Mouse (Mus musculus) testis, adult 2 months (tissue): ENCODE measurements around the gene Ccdc177. TPM values are rescaled to one million over a fixed set of nuclear protein-coding genes. Genes with fewer than 3 reads are reported as not detected.

Experiments used
- H3K27ac ChIP-seq: fragments of 200-500 bp; 2 replicates; pipeline ENCODE4 v1.5.1; 2012; ENCODE audit warnings: low read depth, low read length; ENCODE audit not compliant: control insufficient read depth, insufficient read depth
- H3K27me3 ChIP-seq: fragments of 200-500 bp; 2 replicates; pipeline ENCODE4 v1.6.1; 2012; ENCODE audit warnings: mild to moderate bottlenecking, low read length, moderate library complexity; ENCODE audit not compliant: control insufficient read depth, insufficient read depth
- H3K36me3 ChIP-seq: fragments of 200-500 bp; 2 replicates; pipeline ENCODE4 v1.6.1; 2012; ENCODE audit warnings: mild to moderate bottlenecking, low read length; ENCODE audit not compliant: control insufficient read depth, insufficient read depth
- H3K4me1 ChIP-seq: fragments of 200-500 bp; 2 replicates; pipeline ENCODE4 v1.6.1; 2012; ENCODE audit warnings: low read length; ENCODE audit not compliant: control insufficient read depth, insufficient read depth
- H3K4me3 ChIP-seq: fragments of 200-500 bp; 2 replicates; pipeline ENCODE4 v1.5.1; 2012; ENCODE audit warnings: low read depth, mild to moderate bottlenecking, low read length, moderate library complexity, mixed read lengths; ENCODE audit not compliant: control insufficient read depth
- CTCF ChIP-seq: fragments of 200-500 bp; IDR thresholded peaks from 2 replicates; pipeline ENCODE4 v1.5.1; 2012; ENCODE audit warnings: low read depth, mild to moderate bottlenecking, inconsistent platforms, low read length, moderate library complexity; ENCODE audit not compliant: control insufficient read depth, insufficient read depth, insufficient replicate concordance
- POLR2A ChIP-seq: fragments of 200-500 bp; IDR thresholded peaks from 2 replicates; pipeline ENCODE4 v1.6.1; 2012; ENCODE audit warnings: low read depth, mild to moderate bottlenecking, inconsistent platforms, low read length, moderate library complexity; ENCODE audit not compliant: control insufficient read depth
- polyA plus RNA-seq: library from polyadenylated mRNA; depleted of rRNA; stranded (reverse); fragments of >200 nt; gene quantifications from 2 replicates; pipeline ENCODE4 v1.2.3, GENCODE M21; 2012

Ccdc177 gene
- polyA plus RNA-seq, 1 experiment = 0.05 TPM

- Histone ChIP-seq H3K4me3 (no peak overlapping the region), H3K27me3 (no peaks in the 10 kb centered on the region), H3K27ac (no peak overlapping the region), H3K4me1 (no peaks in the 10 kb centered on the region), H3K36me3 (no peaks in the 10 kb centered on the region)
- no peak for TF ChIP-seq POLR2A
These were observed 14.3 kb downstream of the Ccdc177 start for GRCm38 (mm10) chr12:80746031-80746813.

- no peaks in the 10 kb centered on the region for H3K4me1 ChIP-seq
- no peaks in the 10 kb centered on the region for H3K36me3 ChIP-seq
- TF ChIP-seq CTCF = no peak
- no peak for TF ChIP-seq POLR2A
- H3K4me3 ChIP-seq = no peak overlapping the region
- no peak overlapping the region for H3K27ac ChIP-seq
- no peaks in the 10 kb centered on the region for H3K27me3 ChIP-seq
These were observed 15.9 kb downstream of the Ccdc177 start for GRCm38 (mm10) chr12:80744614-80745013.

- peak overlapping the region; percentile 57 for H3K4me3 ChIP-seq
- H3K27ac ChIP-seq = no peak overlapping the region
- TF ChIP-seq CTCF = peak; percentile 95
- no peak for TF ChIP-seq POLR2A
- 0 out of 2 replicates have a peak, but pooled peaks cover 2% of the 10 kb centered on the region for H3K4me1 ChIP-seq
- no peaks in the 10 kb centered on the region for H3K36me3 ChIP-seq
- no peaks in the 10 kb centered on the region for H3K27me3 ChIP-seq
These were observed 21.0 kb downstream of the Ccdc177 start for GRCm38 (mm10) chr12:80739482-80739881.

GRCm38 (mm10) chr12:80737283-80737600 is 23.2 kb downstream of the Ccdc177 start:
- H3K27ac ChIP-seq = no peak overlapping the region
- no peaks in the 10 kb centered on the region for H3K36me3 ChIP-seq
- H3K27me3 ChIP-seq = no peaks in the 10 kb centered on the region
- 0 out of 2 replicates have a peak, but pooled peaks cover 2% of the 10 kb centered on the region for H3K4me1 ChIP-seq
- H3K4me3 ChIP-seq = no peak overlapping the region
- TF ChIP-seq POLR2A (no peak), CTCF (no peak)

GRCm38 (mm10) chr12:80736464-80737282 is 23.8 kb downstream of the Ccdc177 start:
- no peaks in the 10 kb centered on the region for H3K36me3 ChIP-seq
- no peak overlapping the region for H3K4me3 ChIP-seq
- H3K4me1 ChIP-seq = 0 out of 2 replicates have a peak, but pooled peaks cover 2% of the 10 kb centered on the region
- no peaks in the 10 kb centered on the region for H3K27me3 ChIP-seq
- no peak overlapping the region for H3K27ac ChIP-seq
- TF ChIP-seq POLR2A (no peak), CTCF (no peak)

GRCm38 (mm10) chr12:80734526-80735470 is 25.7 kb downstream of the Ccdc177 start:
- 0 out of 2 replicates have a peak, but pooled peaks cover 2% of the 10 kb centered on the region for H3K4me1 ChIP-seq
- H3K27ac ChIP-seq = no peak overlapping the region
- H3K36me3 ChIP-seq = no peaks in the 10 kb centered on the region
- no peaks in the 10 kb centered on the region for H3K27me3 ChIP-seq
- TF ChIP-seq CTCF = no peak
- no peak overlapping the region for H3K4me3 ChIP-seq
